Mouse (Mus musculus) liver, adult (tissue): ENCODE results near the gene Tet1.

Source experiments
- GATA4 ChIP-seq: IDR thresholded peaks from 2 replicates; pipeline ENCODE4 v1.6.1; 2014; ENCODE audit warnings: mild to moderate bottlenecking, low read length; ENCODE audit not compliant: insufficient replicate concordance

Gene Tet1

DNA sequence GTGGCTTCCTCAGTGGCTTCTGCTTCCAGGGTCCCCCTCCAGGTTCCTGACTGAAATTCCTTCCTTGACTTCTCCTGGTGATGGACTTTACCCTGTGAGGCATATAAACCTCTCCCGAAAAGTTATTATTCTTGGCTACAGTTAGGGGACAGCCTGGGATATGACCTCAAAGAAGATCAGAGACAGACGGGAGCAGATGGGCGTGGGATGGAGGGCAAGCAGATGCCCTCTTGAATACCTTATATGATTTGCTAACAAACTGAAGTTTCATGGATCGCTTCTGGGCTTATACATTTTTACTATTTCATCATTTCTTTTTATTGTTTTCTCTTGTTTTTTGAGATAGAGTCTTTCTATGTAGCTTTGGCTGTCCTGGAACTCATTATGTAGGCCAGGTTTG, 33.2 kb downstream of the Tet1 start:
- TF ChIP-seq GATA4 = no peak

GRCm38 (mm10) chr10:62874828-62875227, 34.0 kb downstream of the Tet1 start:
- TF ChIP-seq GATA4 = no peak

DNA sequence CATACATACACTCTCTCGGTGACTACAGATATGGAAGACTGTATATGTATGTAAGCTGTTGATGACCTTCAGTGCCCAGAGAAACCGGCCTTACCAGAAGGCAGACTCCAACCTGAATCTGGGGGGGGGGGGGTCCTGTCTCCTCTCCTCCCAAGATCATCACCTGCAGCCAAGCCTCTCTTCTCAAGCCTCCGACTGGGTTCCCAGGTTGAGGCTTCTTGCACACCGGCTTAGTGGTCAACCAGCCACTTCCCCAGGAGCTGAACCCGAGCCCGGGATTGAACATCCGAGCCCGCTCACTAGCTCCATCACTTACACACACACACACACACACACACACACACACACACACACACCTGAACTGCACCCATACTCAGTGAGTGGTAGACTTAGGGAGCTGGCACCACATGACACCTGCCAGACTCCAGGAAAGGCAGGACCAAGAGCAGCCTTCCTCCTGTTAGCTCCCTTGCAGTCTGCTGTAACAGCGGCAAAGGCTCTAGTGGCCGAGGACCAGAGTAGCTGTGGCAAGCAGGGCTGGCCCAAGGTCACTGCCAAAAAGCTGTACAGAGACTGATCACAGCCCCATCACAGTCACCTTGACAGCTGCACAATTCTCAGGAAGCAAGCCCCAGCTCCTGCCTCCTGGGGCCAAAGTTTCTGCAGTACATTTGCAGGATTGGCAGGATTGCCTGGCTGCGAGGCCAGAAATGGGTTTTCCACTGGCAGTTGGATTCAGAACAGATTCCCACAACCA, 42.6 kb downstream of the Tet1 start:
- no peak for TF ChIP-seq GATA4

DNA sequence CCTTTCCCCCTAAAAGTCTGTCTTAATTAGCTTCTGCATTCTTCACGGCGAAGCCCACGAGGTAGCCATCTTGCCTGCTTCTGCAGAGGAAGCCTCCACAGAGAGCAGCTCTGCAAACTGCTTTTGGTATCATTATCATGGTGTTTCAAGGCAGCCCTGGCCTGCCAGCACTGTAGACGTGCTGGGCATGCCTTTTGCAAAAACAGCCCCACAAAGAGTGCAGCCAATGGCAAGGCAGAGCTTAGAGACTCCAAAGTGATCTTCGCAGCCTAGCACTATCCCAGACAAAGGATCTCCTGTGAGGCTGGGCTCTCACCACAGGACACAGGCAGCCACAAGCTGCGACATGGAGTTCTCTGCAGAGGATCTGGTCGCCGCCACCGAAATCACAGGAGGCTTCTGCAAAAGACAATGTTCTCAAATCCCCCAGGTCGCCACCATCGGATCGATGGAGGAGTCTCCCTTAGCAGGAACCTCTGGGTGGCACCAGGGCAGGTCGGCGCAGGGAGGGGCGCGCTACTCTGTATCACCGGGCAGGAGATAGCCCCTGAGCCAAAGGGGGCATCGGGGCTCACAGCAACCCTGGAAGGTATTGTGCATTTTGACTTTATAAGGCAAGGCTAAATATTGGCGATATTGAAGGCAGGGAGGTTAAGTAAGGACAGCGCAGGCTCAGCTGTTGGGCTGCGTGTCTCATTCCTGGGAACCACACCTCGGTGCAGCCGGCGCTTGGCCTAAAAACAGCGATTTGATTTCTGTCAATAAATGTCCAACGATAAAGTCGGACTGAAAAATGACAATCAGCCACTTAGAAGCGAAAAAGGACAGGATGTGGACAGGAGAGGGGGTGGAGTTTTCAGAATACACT, 43.4 kb downstream of the Tet1 start:
- no peak for TF ChIP-seq GATA4

- TF ChIP-seq GATA4 = no peak
Measured at GRCm38 (mm10) chr10:62863563-62863962, 45.2 kb downstream of the Tet1 start.

- TF ChIP-seq GATA4 = no peak
Measured at GRCm38 (mm10) chr10:62862435-62862834, 46.4 kb downstream of the Tet1 start.

DNA sequence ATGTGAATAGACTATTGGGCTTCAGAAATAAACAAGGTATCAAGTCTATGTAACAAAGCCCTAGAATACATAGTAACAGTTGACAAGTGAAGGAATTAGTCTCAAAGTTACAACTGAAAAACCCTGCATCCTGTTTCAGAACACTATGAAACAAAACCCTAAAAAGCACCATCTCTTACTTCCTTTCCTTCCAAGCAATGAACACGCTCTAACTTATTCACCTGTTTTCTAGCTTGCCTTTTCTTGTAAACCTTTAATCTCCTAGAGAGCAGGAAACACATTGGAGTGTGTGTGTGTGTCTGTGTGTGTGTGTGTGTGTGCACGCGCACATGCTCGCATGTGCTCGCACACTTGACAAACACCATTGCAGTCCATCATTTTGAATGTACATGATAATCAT, 49.8 kb downstream of the Tet1 start:
- no peak for TF ChIP-seq GATA4

DNA sequence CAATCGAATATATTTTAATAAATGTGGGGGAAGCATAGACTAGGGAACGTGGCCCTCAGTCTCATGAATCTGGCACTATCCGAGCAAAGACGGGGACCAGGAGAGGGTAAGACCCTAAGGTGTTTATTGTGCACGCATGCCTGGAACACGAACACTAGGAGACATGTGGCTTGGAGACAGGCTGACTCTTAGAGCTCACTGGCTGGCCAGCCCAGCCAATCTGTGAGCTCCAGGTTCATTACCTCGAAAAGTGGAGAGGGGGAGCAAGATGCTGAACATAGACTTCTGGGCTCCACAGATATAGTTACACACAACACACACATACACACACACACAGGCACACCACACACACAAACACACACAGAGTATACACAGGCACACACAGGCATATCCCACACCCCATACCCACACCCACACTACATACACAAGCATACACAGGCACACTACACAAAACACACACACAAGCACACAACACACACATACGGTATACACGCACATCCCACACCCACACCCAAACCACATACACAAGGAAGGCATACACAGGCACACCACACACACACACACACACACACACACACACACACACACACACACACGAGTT, 52.0 kb downstream of the Tet1 start:
- TF ChIP-seq GATA4 = no peak

GRCm38 (mm10) chr10:62854992-62855391, 53.8 kb downstream of the Tet1 start:
- no peak for TF ChIP-seq GATA4

GRCm38 (mm10) chr10:62854581-62854980, 54.2 kb downstream of the Tet1 start:
- no peak for TF ChIP-seq GATA4

DNA sequence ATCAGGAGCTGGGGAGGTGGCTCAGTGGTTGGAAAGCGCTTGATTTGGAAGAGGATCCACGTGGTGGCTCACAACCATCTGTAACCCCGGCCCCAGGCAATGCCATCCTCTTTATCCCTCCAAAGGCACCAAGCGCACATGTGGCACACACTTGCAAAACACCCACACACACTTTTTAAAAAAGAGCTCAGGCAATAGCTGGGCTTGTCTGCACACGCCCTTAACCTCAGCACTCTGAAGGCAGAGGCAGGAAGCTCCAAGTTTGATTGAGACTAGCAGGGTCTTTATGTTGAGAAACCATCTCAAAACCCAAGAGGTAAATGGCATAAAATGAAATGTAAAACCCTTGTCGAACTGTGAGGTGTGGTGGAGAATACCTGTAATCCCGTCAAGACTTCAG, 57.2 kb downstream of the Tet1 start:
- TF ChIP-seq GATA4 = no peak

DNA sequence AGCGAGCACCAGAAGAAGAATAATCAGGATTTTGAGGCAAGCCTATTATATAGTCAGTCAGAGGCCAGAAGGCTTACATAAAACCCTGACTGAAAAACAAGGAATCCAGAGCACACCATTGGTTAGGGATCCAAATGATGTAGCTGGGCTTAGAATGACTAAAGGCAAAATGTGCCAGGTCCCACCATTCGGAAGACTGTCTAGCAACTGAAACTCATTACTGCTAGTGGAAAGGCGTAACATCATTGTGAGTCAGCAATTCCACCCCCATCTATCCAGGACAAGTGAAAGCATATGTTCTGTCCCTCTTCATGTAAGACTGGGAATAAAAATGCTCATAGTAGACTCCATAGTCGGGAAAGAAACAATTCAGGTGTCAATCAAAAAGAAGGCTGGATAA, 57.8 kb downstream of the Tet1 start:
- no peak for TF ChIP-seq GATA4

GRCm38 (mm10) chr10:62848783-62849182, 60.0 kb downstream of the Tet1 start:
- TF ChIP-seq GATA4 = no peak

- no peak for TF ChIP-seq GATA4
Measured at GRCm38 (mm10) chr10:62847069-62847626, 61.6 kb downstream of the Tet1 start.

GRCm38 (mm10) chr10:62843787-62844491, 64.9 kb downstream of the Tet1 start:
- no peak for TF ChIP-seq GATA4
